Mouse (Mus musculus): ENCODE measurements around the gene Ugt1a7c.
A peak's percentile ranks its signal among the peaks of the same experiment; 100 is the strongest.

Gene Ugt1a7c

GRCm38 (mm10) chr1:88195687-88196086 is 100.8 kb downstream of the Ugt1a7c start:
- DNase-seq (ENCODE audit: low read depth, low spot score) = no peak

GRCm38 (mm10) chr1:88197443-88197842 is 102.6 kb downstream of the Ugt1a7c start:
- DNase-seq (ENCODE audit: low read depth, low spot score) = no peak

- no peak for DNase-seq (ENCODE audit: low read depth, low spot score)
Observed at GRCm38 (mm10) chr1:88199996-88200395, 105.1 kb downstream of the Ugt1a7c start.

- DNase-seq (ENCODE audit: low read depth, low spot score) = no peak
Observed at GRCm38 (mm10) chr1:88200456-88200855, 105.6 kb downstream of the Ugt1a7c start, which contains the start of gene Ugt1a2. Gene Ugt1a2 (plus strand): TSS chr1:88200601.

GRCm38 (mm10) chr1:88205294-88205922 is 110.5 kb downstream of the Ugt1a7c start, which contains the start of gene Dnajb3:
Gene Dnajb3 (minus strand): TSS chr1:88205782.
- peak; percentile 81 for DNase-seq (ENCODE audit: low read depth, low spot score)

- DNase-seq (ENCODE audit: low read depth, low spot score) = no peak
Observed at GRCm38 (mm10) chr1:88206843-88207479, 112.1 kb downstream of the Ugt1a7c start.

- peak; percentile 3 for DNase-seq (ENCODE audit: low read depth, low spot score)
Observed at GRCm38 (mm10) chr1:88211812-88212211, 117.0 kb downstream of the Ugt1a7c start, which contains the start of gene Ugt1a1. Gene Ugt1a1 (plus strand): TSS chr1:88211959.

- DNase-seq (ENCODE audit: low read depth, low spot score) = no peak
Observed at GRCm38 (mm10) chr1:88212341-88213045, 117.6 kb downstream of the Ugt1a7c start.

- no peak for DNase-seq (ENCODE audit: low read depth, low spot score)
Observed at GRCm38 (mm10) chr1:88213061-88213460, 118.2 kb downstream of the Ugt1a7c start.

GRCm38 (mm10) chr1:88213766-88214461 is 119.1 kb downstream of the Ugt1a7c start:
- peak; percentile 8 for DNase-seq (ENCODE audit: low read depth, low spot score)

- DNase-seq (ENCODE audit: low read depth, low spot score) = peak; percentile 2
Observed at GRCm38 (mm10) chr1:88214462-88214952, 119.6 kb downstream of the Ugt1a7c start.

- peak; percentile 5 for DNase-seq (ENCODE audit: low read depth, low spot score)
Observed at GRCm38 (mm10) chr1:88215466-88216380, 120.9 kb downstream of the Ugt1a7c start.

GRCm38 (mm10) chr1:88216551-88216950 is 121.7 kb downstream of the Ugt1a7c start:
- DNase-seq (ENCODE audit: low read depth, low spot score) = peak; percentile 8

- DNase-seq (ENCODE audit: low read depth, low spot score) = peak; percentile 29
Observed at GRCm38 (mm10) chr1:88217144-88217543, 122.3 kb downstream of the Ugt1a7c start.

- DNase-seq (ENCODE audit: low read depth, low spot score) = peak; percentile 3
Observed at GRCm38 (mm10) chr1:88217576-88217975, 122.7 kb downstream of the Ugt1a7c start.

- DNase-seq (ENCODE audit: low read depth, low spot score) = peak; percentile 13
Observed at GRCm38 (mm10) chr1:88218051-88218450, 123.2 kb downstream of the Ugt1a7c start.

- DNase-seq (ENCODE audit: low read depth, low spot score) = no peak
Observed at GRCm38 (mm10) chr1:88218591-88218990, 123.7 kb downstream of the Ugt1a7c start.

- no peak for DNase-seq (ENCODE audit: low read depth, low spot score)
Observed at GRCm38 (mm10) chr1:88219054-88219453, 124.2 kb downstream of the Ugt1a7c start.

GRCm38 (mm10) chr1:88220336-88220735 is 125.5 kb downstream of the Ugt1a7c start:
- peak; percentile 56 for DNase-seq (ENCODE audit: low read depth, low spot score)

GRCm38 (mm10) chr1:88222216-88222615 is 127.4 kb downstream of the Ugt1a7c start:
- DNase-seq (ENCODE audit: low read depth, low spot score) = no peak
